Mouse (Mus musculus) kidney, embryonic 16.5 days (tissue): ENCODE results near the gene Mtrf1l. TPM values are rescaled to one million over a fixed set of nuclear protein-coding genes. Genes with fewer than 3 reads are reported as not detected.

ENCODE experiments used
- polyA plus RNA-seq: library from polyadenylated mRNA; unstranded; fragments of >200 nt; fragmentation: Nextera tagmentation; extraction: Ambion mirVana; gene quantifications from 2 replicates; pipeline ENCODE4 v1.2.1, GENCODE M21; 2015

Gene Mtrf1l
- polyA plus RNA-seq, 1 experiment from 2014 or later: 13.5 TPM

Other genes with a start within 250 kb of the Mtrf1l start
- gene Myct1, start 230.1 kb downstream of the Mtrf1l start, polyA plus RNA-seq: 10.5 and 11.1 TPM in 2 replicates
- 1.9 and 3.9 TPM in 2 replicates for gene Vip, start 184.7 kb downstream of the Mtrf1l start, polyA plus RNA-seq
- 73.7 and 79.4 TPM in 2 replicates for gene Fbxo5, start 18.3 kb downstream of the Mtrf1l start, polyA plus RNA-seq
- gene Rgs17, start 98.5 kb upstream of the Mtrf1l start, polyA plus RNA-seq: 1.0 and 1.3 TPM in 2 replicates